Mouse (Mus musculus): ENCODE measurements around the gene Zscan20.

Zscan20 gene

GRCm38 (mm10) chr4:128609925-128610402 lies at the start of gene Zscan20:
TSS of gene Zscan20 (minus strand) at chr4:128610098.
- peak; percentile 97 to 98 for DNase-seq (ENCODE audit: low spot score in 2 of 2)

- DNase-seq (ENCODE audit: low spot score in 2 of 2), result no peak
Observed at GRCm38 (mm10) chr4:128655446-128655845, 45.5 kb upstream of the Zscan20 start.

GRCm38 (mm10) chr4:128654505-128655381 lies 44.8 kb upstream of the Zscan20 start, which contains the start of gene Phc2:
TSS of gene Phc2 (plus strand) at chr4:128654702.
- peak; percentile 94 to 95 for DNase-seq (ENCODE audit: low spot score in 2 of 2)

GRCm38 (mm10) chr4:128652584-128653298 lies 42.8 kb upstream of the Zscan20 start:
- no peak for DNase-seq (ENCODE audit: low spot score in 2 of 2)

GRCm38 (mm10) chr4:128651530-128651929 lies 41.6 kb upstream of the Zscan20 start:
- no peak for DNase-seq (ENCODE audit: low spot score in 2 of 2)

- DNase-seq (ENCODE audit: low spot score in 2 of 2), result no peak
Observed at GRCm38 (mm10) chr4:128648567-128649255, 38.8 kb upstream of the Zscan20 start.

GRCm38 (mm10) chr4:128646762-128647161 lies 36.9 kb upstream of the Zscan20 start:
- DNase-seq (ENCODE audit: low spot score in 2 of 2), result no peak

GRCm38 (mm10) chr4:128645896-128646295 lies 36.0 kb upstream of the Zscan20 start:
- no peak for DNase-seq (ENCODE audit: low spot score in 2 of 2)

- DNase-seq (ENCODE audit: low spot score in 2 of 2), result no peak
Observed at GRCm38 (mm10) chr4:128641766-128642717, 32.1 kb upstream of the Zscan20 start.

GRCm38 (mm10) chr4:128638265-128638923 lies 28.5 kb upstream of the Zscan20 start:
- no peak for DNase-seq (ENCODE audit: low spot score in 2 of 2)

GRCm38 (mm10) chr4:128637250-128637649 lies 27.4 kb upstream of the Zscan20 start:
- no peak for DNase-seq (ENCODE audit: low spot score in 2 of 2)

GRCm38 (mm10) chr4:128635894-128636585 lies 26.1 kb upstream of the Zscan20 start:
- DNase-seq (ENCODE audit: low spot score in 2 of 2), result no peak

GRCm38 (mm10) chr4:128635451-128635850 lies 25.6 kb upstream of the Zscan20 start:
- DNase-seq (ENCODE audit: low spot score in 2 of 2), result no peak

- DNase-seq (ENCODE audit: low spot score in 2 of 2), result no peak
Observed at GRCm38 (mm10) chr4:128621109-128621508, 11.2 kb upstream of the Zscan20 start.

GRCm38 (mm10) chr4:128620572-128620971 lies 10.7 kb upstream of the Zscan20 start:
- DNase-seq (ENCODE audit: low spot score in 2 of 2), result no peak

- DNase-seq (ENCODE audit: low spot score in 2 of 2), result no peak
Observed at GRCm38 (mm10) chr4:128618963-128619362, 9.1 kb upstream of the Zscan20 start.

- peak; percentile 54 to 65 for DNase-seq (ENCODE audit: low spot score in 2 of 2)
Observed at GRCm38 (mm10) chr4:128618246-128618911, 8.5 kb upstream of the Zscan20 start, which contains the start of gene Tlr12. TSS of gene Tlr12 (minus strand) at chr4:128618619.

GRCm38 (mm10) chr4:128617363-128618120 lies 7.6 kb upstream of the Zscan20 start:
- no peak for DNase-seq (ENCODE audit: low spot score in 2 of 2)

All from spleen, postnatal 36 days (tissue).